Comparison of ENCODE assay signal across 14 mouse cellular contexts in the genomic region with DNA sequence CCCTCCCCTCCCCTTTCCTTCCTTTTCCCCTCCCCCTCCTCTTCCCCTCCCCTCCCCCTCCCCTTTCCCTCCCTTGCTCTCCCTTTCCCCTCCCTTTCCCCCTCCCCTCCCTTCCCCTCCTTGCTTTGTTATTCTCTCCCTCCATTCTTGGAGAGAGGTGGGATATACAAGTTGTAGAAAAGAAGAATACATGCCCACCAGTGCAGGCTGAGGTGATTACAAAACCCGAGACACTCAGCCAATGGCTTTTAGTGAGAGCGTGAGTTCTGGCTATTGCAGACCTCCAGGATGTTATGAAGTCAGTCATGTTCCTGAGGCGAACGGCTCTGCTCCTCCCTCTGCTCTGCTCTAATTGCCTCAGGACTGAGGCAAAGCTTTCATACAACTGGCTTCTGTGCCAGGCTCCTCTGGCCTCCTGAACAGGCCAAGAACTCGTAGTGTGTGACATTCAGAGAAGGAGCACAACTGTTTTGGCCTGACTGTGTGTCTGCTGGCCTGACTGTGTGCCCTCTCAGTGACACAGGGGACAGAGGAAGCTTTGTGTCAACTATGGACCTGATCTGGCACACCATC. TPM values are rescaled to one million over a fixed set of nuclear protein-coding genes. Genes with fewer than 3 reads are reported as not detected.
DNase-seq lines count a peak whose midpoint lies in the region; ATAC-seq lines count a peak whose summit lies in the region.
"Had no signal": no experiment of that assay in that cellular context is flagged by ENCODE, and none has a peak within 500 bp of the region (broad histone marks: within the 10 kb centered on the region; RNA-seq: fewer than 3 reads in every experiment).

No protein-coding gene starts in this region.

- H3K4me3 ChIP-seq in hindbrain, embryonic 11.5 days (ENCODE audit: low read depth, low read length), result no peak overlapping the region
- H3K4me3 ChIP-seq in hindbrain, embryonic 14.5 days (replicated peaks; ENCODE audit: low read length), result no peak overlapping the region
- H3K4me3 ChIP-seq in neural tube, embryonic 12.5 days, result no peak overlapping the region
- H3K4me3 ChIP-seq in neural tube, embryonic 15.5 days (replicated peaks), result no peak overlapping the region
- no peak overlapping the region for H3K4me3 ChIP-seq in limb, embryonic 13.5 days
- H3K4me3 ChIP-seq: embryonic facial prominence, embryonic 12.5 days; left cerebral cortex, adult 2 months; myocyte had no signal

- DNase-seq in hindbrain, embryonic 11.5 days (ENCODE audit: low spot score), result no peak
- DNase-seq in hindbrain, embryonic 14.5 days (ENCODE audit: low spot score), result no peak
- DNase-seq in natural killer cell, adult 2 months (ENCODE audit: low spot score in 2 of 2), result no peak
- no peak for DNase-seq in ovary, postnatal 14 days (ENCODE audit: low spot score)
- DNase-seq: heart, adult 18-20 months; kidney, adult 2 months; liver, postnatal 0 days; right cerebral cortex, postnatal 14 days had no signal

- H3K27ac ChIP-seq in hindbrain, embryonic 11.5 days (ENCODE audit: low read depth, low read length), result no peak overlapping the region
- no peak overlapping the region for H3K27ac ChIP-seq in hindbrain, embryonic 14.5 days
- H3K27ac ChIP-seq in neural tube, embryonic 12.5 days, result no peak overlapping the region
- H3K27ac ChIP-seq in neural tube, embryonic 15.5 days (replicated peaks), result no peak overlapping the region
- H3K27ac ChIP-seq in limb, embryonic 13.5 days, result peak overlapping the region; percentile 65; the same call in 1 of the 2 replicates
- H3K27ac ChIP-seq: embryonic facial prominence, embryonic 12.5 days; left cerebral cortex, adult 2 months had no signal

- no peaks in the 10 kb centered on the region for H3K4me1 ChIP-seq in hindbrain, embryonic 11.5 days (replicated peaks; ENCODE audit: control insufficient read depth, insufficient read depth, low read length)
- H3K4me1 ChIP-seq in hindbrain, embryonic 14.5 days (replicated peaks; ENCODE audit: control insufficient read depth, insufficient read depth, low read length), result no peaks in the 10 kb centered on the region
- H3K4me1 ChIP-seq in neural tube, embryonic 12.5 days, result peaks cover 9% of the 10 kb centered on the region; the same call in 1 of the 2 replicates
- no peaks in the 10 kb centered on the region for H3K4me1 ChIP-seq in neural tube, embryonic 15.5 days
- H3K4me1 ChIP-seq in limb, embryonic 13.5 days, result peaks cover 27% of the 10 kb centered on the region

- no peaks in the 10 kb centered on the region for H3K9me3 ChIP-seq in hindbrain, embryonic 11.5 days (ENCODE audit: control insufficient read depth, low read length)
- no peaks in the 10 kb centered on the region for H3K9me3 ChIP-seq in hindbrain, embryonic 14.5 days (ENCODE audit: control insufficient read depth, low read length)
- no peaks in the 10 kb centered on the region for H3K9me3 ChIP-seq in neural tube, embryonic 12.5 days
- no peaks in the 10 kb centered on the region for H3K9me3 ChIP-seq in neural tube, embryonic 15.5 days (replicated peaks)
- H3K9me3 ChIP-seq in limb, embryonic 13.5 days, result no peaks in the 10 kb centered on the region
- H3K9me3 ChIP-seq: embryonic facial prominence, embryonic 12.5 days had no signal

- WGBS in hindbrain, embryonic 11.5 days, result 55% methylated on average over 5 of the region's 5 CpGs
- WGBS in hindbrain, embryonic 14.5 days, result 33% methylated on average over 5 of the region's 5 CpGs
- WGBS in neural tube, embryonic 12.5 days, result 29% methylated on average over 5 of the region's 5 CpGs
- WGBS in neural tube, embryonic 15.5 days, result 28% methylated on average over 5 of the region's 5 CpGs
- WGBS in limb, embryonic 13.5 days, result 16% methylated on average over 5 of the region's 5 CpGs

- H3K9ac ChIP-seq in hindbrain, embryonic 11.5 days (ENCODE audit: low read depth, low read length), result no peak overlapping the region
- H3K9ac ChIP-seq in hindbrain, embryonic 14.5 days, result no peak overlapping the region
- H3K9ac ChIP-seq in neural tube, embryonic 12.5 days, result no peak overlapping the region
- no peak overlapping the region for H3K9ac ChIP-seq in neural tube, embryonic 15.5 days (replicated peaks)
- H3K9ac ChIP-seq in limb, embryonic 13.5 days, result no peak overlapping the region
- H3K9ac ChIP-seq: embryonic facial prominence, embryonic 12.5 days; liver, postnatal 0 days had no signal

- no peaks in the 10 kb centered on the region for H3K36me3 ChIP-seq in hindbrain, embryonic 11.5 days (ENCODE audit: control insufficient read depth, insufficient read depth, low read length)
- no peaks in the 10 kb centered on the region for H3K36me3 ChIP-seq in hindbrain, embryonic 14.5 days (replicated peaks; ENCODE audit: control insufficient read depth, insufficient read depth)
- H3K36me3 ChIP-seq in neural tube, embryonic 12.5 days, result no peaks in the 10 kb centered on the region
- no peaks in the 10 kb centered on the region for H3K36me3 ChIP-seq in neural tube, embryonic 15.5 days
- no peaks in the 10 kb centered on the region for H3K36me3 ChIP-seq in limb, embryonic 13.5 days

- peak; percentile 38; the same call in 1 of the 2 replicates for ATAC-seq in hindbrain, embryonic 11.5 days (ENCODE audit: low FRiP score)
- ATAC-seq in hindbrain, embryonic 14.5 days (ENCODE audit: low FRiP score), result no peak
- 0 out of 2 replicates have a peak, but pooled peaks have one; percentile 37 for ATAC-seq in neural tube, embryonic 12.5 days (ENCODE audit: low FRiP score, low read depth)
- no peak for ATAC-seq in neural tube, embryonic 15.5 days (ENCODE audit: low FRiP score)
- no peak for ATAC-seq in limb, embryonic 13.5 days (ENCODE audit: low FRiP score, low read depth)
- ATAC-seq: liver, postnatal 0 days had no signal

- no peaks in the 10 kb centered on the region for H3K27me3 ChIP-seq in hindbrain, embryonic 11.5 days (ENCODE audit: control insufficient read depth, insufficient read depth, low read length)
- H3K27me3 ChIP-seq in hindbrain, embryonic 14.5 days (ENCODE audit: control insufficient read depth, insufficient read depth, low read length), result no peaks in the 10 kb centered on the region
- H3K27me3 ChIP-seq in neural tube, embryonic 12.5 days (replicated peaks), result no peaks in the 10 kb centered on the region
- no peaks in the 10 kb centered on the region for H3K27me3 ChIP-seq in neural tube, embryonic 15.5 days (replicated peaks)
- no peaks in the 10 kb centered on the region for H3K27me3 ChIP-seq in limb, embryonic 13.5 days
- H3K27me3 ChIP-seq: embryonic facial prominence, embryonic 12.5 days had no signal

- H3K4me2 ChIP-seq in hindbrain, embryonic 11.5 days (replicated peaks; ENCODE audit: low read depth, low read length), result no peak overlapping the region
- H3K4me2 ChIP-seq in hindbrain, embryonic 14.5 days (replicated peaks), result no peak overlapping the region
- no peak overlapping the region for H3K4me2 ChIP-seq in neural tube, embryonic 12.5 days (replicated peaks)
- no peak overlapping the region for H3K4me2 ChIP-seq in neural tube, embryonic 15.5 days
- H3K4me2 ChIP-seq in limb, embryonic 13.5 days (replicated peaks), result no peak overlapping the region
- H3K4me2 ChIP-seq: embryonic facial prominence, embryonic 12.5 days had no signal

RNA-seq across cellular contexts. Expression of a gene that starts 28.7 kb away (rescaled TPM):
- 17.3 and 23.9 TPM in 2 replicates for polyA plus RNA-seq in hindbrain, embryonic 11.5 days (2014; fragmentation: Nextera tagmentation; extraction: Ambion mirVana)
- 7.6 and 8.6 TPM in 2 replicates for polyA plus RNA-seq in hindbrain, embryonic 14.5 days (2014; fragmentation: Nextera tagmentation; extraction: Ambion mirVana)
- polyA plus RNA-seq in neural tube, embryonic 12.5 days (2016; fragmentation: Nextera tagmentation; extraction: Ambion mirVana), result 14.3 and 14.5 TPM in 2 replicates
- polyA plus RNA-seq in neural tube, embryonic 15.5 days (2015; fragmentation: Nextera tagmentation; extraction: Ambion mirVana), result 7.7 and 10.0 TPM in 2 replicates
- polyA plus RNA-seq in limb, embryonic 13.5 days (2015; fragmentation: Nextera tagmentation; extraction: Ambion mirVana), result 37.5 and 42.2 TPM in 2 replicates

Comparison
In these comparisons a context has a peak if more than half of its experiments do, and no peak if none do; other contexts are left out.
1. ATAC-seq: peak in hindbrain, embryonic 11.5 days (single experiment) and neural tube, embryonic 12.5 days (single experiment); none in hindbrain, embryonic 14.5 days (single experiment), neural tube, embryonic 15.5 days (single experiment) and limb, embryonic 13.5 days (single experiment).